Mouse (Mus musculus) layer of hippocampus, adult 9-10 months (tissue): ENCODE results near the gene Ep400.
A peak's percentile ranks its signal among the peaks of the same experiment; 100 is the strongest.

ENCODE experiments used
- DNase-seq: peaks from one replicate; pipeline ENCODE4 v3.0.0; 2022; ENCODE audit warnings: low spot score

Ep400 gene

GRCm38 (mm10) chr5:110770448-110771158 lies at the start of gene Ep400:
Gene Ep400, minus strand, starts transcription at chr5:110770717.
- DNase-seq, result peak; percentile 97

- peak; percentile 99 for DNase-seq
Observed at GRCm38 (mm10) chr5:110809667-110810325, 39.3 kb upstream of the Ep400 start, which contains the start of gene Ulk1. Gene Ulk1, minus strand, starts transcription at chr5:110810097.

GRCm38 (mm10) chr5:110808821-110809666 lies 38.5 kb upstream of the Ep400 start:
- DNase-seq, result no peak

GRCm38 (mm10) chr5:110808061-110808631 lies 37.6 kb upstream of the Ep400 start:
- DNase-seq, result peak; percentile 63

GRCm38 (mm10) chr5:110807453-110807852 lies 36.9 kb upstream of the Ep400 start:
- DNase-seq, result no peak

- no peak for DNase-seq
Observed at GRCm38 (mm10) chr5:110806676-110807075, 36.2 kb upstream of the Ep400 start.

GRCm38 (mm10) chr5:110806154-110806553 lies 35.6 kb upstream of the Ep400 start:
- DNase-seq, result no peak

- no peak for DNase-seq
Observed at GRCm38 (mm10) chr5:110804012-110804743, 33.7 kb upstream of the Ep400 start.

- no peak for DNase-seq
Observed at GRCm38 (mm10) chr5:110802809-110803208, 32.3 kb upstream of the Ep400 start.

- DNase-seq, result no peak
Observed at GRCm38 (mm10) chr5:110802186-110802585, 31.7 kb upstream of the Ep400 start.

- no peak for DNase-seq
Observed at GRCm38 (mm10) chr5:110801036-110801624, 30.6 kb upstream of the Ep400 start.

- no peak for DNase-seq
Observed at GRCm38 (mm10) chr5:110797696-110798095, 27.2 kb upstream of the Ep400 start.

GRCm38 (mm10) chr5:110794363-110794762 lies 23.8 kb upstream of the Ep400 start:
- no peak for DNase-seq

GRCm38 (mm10) chr5:110788684-110789083 lies 18.2 kb upstream of the Ep400 start:
- no peak for DNase-seq

- no peak for DNase-seq
Observed at GRCm38 (mm10) chr5:110786081-110786835, 15.7 kb upstream of the Ep400 start.

- no peak for DNase-seq
Observed at GRCm38 (mm10) chr5:110783150-110783549, 12.6 kb upstream of the Ep400 start.

- DNase-seq, result no peak
Observed at GRCm38 (mm10) chr5:110781529-110782238, 11.2 kb upstream of the Ep400 start.

GRCm38 (mm10) chr5:110780761-110781528 lies 10.4 kb upstream of the Ep400 start:
- DNase-seq, result no peak
